Mouse (Mus musculus) C2C12 (cell line): ENCODE data around the gene Gpn2.

Source experiments
- CTCF ChIP-seq: IDR thresholded peaks from one replicate; pipeline ENCODE4 v1.5.1; 2011; ENCODE audit not compliant: control insufficient read depth, insufficient read depth, insufficient read length
- MYOD1 ChIP-seq: IDR thresholded peaks from one replicate; pipeline ENCODE4 v1.6.1; 2011; ENCODE audit warnings: low read depth; ENCODE audit not compliant: control insufficient read depth, insufficient read length
- USF1 ChIP-seq: IDR thresholded peaks from one replicate; pipeline ENCODE4 v1.6.1; 2011; ENCODE audit warnings: low read depth, mild to moderate bottlenecking, control low read depth, moderate library complexity

DNA sequence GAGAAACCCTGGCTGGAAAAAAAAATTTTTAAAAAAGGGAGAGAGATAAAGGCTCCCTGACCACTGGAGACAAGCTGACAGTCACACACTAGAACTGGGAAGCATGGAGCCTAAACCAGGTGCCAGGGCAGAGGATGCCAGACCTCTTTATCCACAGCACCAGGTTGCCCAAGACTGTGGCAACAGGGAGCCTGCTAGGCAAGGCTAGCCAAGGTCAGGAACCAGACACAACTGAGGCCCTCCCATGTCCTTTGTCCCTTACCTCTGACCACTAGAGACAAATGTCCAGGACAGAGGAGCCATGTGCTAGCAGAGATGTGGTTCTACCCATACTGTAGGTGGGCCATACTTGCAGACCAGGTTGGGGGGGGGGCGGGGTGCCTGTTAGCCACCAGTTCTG, 32.1 kb upstream of the Gpn2 start:
- TF ChIP-seq CTCF: no peak
- no peak for TF ChIP-seq MYOD1
- no peak for TF ChIP-seq USF1
